Mouse (Mus musculus): Measurements from ENCODE around the gene Nosip. TPM values are rescaled to one million over a fixed set of nuclear protein-coding genes. Genes with fewer than 3 reads are reported as not detected.

The Nosip gene
- total RNA-seq, 2 experiments from 2014 or later: 46.3 to 54.2 TPM

Other genes starting within 250 kb of the Nosip start
Only the 30 nearest of the 36 such genes appear.
- gene Pnkp, start 205.3 kb upstream of the Nosip start, total RNA-seq (2015): 75.1 and 89.7 TPM in 2 replicates
- 109 and 129 TPM in 2 replicates for gene Pnkp, start 205.3 kb upstream of the Nosip start, total RNA-seq (2017)
- 21.3 and 29.0 TPM in 2 replicates for gene Ptov1, start 192.6 kb upstream of the Nosip start, total RNA-seq (2015)
- gene Ptov1, start 192.6 kb upstream of the Nosip start, total RNA-seq (2017): 5.9 and 8.7 TPM in 2 replicates
- 19.4 and 23.7 TPM in 2 replicates for gene Med25, start 169.7 kb upstream of the Nosip start, total RNA-seq (2015)
- 8.6 and 9.0 TPM in 2 replicates for gene Med25, start 169.7 kb upstream of the Nosip start, total RNA-seq (2017)
- 4.6 and 4.7 TPM in 2 replicates for gene Fuz, start 166.3 kb upstream of the Nosip start, total RNA-seq (2015)
- gene Fuz, start 166.3 kb upstream of the Nosip start, total RNA-seq (2017): 11.1 and 11.3 TPM in 2 replicates
- gene Ap2a1, start 132.9 kb upstream of the Nosip start, total RNA-seq (2015): 33.2 and 36.1 TPM in 2 replicates
- gene Ap2a1, start 132.9 kb upstream of the Nosip start, total RNA-seq (2017): 20.2 and 33.6 TPM in 2 replicates
- gene Tsks, start 119.2 kb upstream of the Nosip start, total RNA-seq (2015): not detected in 2 replicates
- gene Tsks, start 119.2 kb upstream of the Nosip start, total RNA-seq (2017): not detected in 2 replicates
- gene Cpt1c, start 87.6 kb upstream of the Nosip start, total RNA-seq (2015): not detected in 2 replicates
- 0.12 TPM in 1 of 2 replicates, not detected in the other for gene Cpt1c, start 87.6 kb upstream of the Nosip start, total RNA-seq (2017)
- 48.4 and 55.7 TPM in 2 replicates for gene Prmt1, start 75.9 kb upstream of the Nosip start, total RNA-seq (2015)
- 40.0 and 42.9 TPM in 2 replicates for gene Prmt1, start 75.9 kb upstream of the Nosip start, total RNA-seq (2017)
- 60.8 and 76.8 TPM in 2 replicates for gene Irf3, start 64.8 kb upstream of the Nosip start, total RNA-seq (2015)
- gene Irf3, start 64.8 kb upstream of the Nosip start, total RNA-seq (2017): 84.8 and 89.4 TPM in 2 replicates
- 16.8 and 18.7 TPM in 2 replicates for gene Bcl2l12, start 63.7 kb upstream of the Nosip start, total RNA-seq (2015)
- 14.1 and 17.7 TPM in 2 replicates for gene Bcl2l12, start 63.7 kb upstream of the Nosip start, total RNA-seq (2017)
- 22.2 and 23.0 TPM in 2 replicates for gene Scaf1, start 46.1 kb upstream of the Nosip start, total RNA-seq (2015)
- 9.6 and 12.2 TPM in 2 replicates for gene Scaf1, start 46.1 kb upstream of the Nosip start, total RNA-seq (2017)
- gene Rras, start 44.5 kb upstream of the Nosip start, total RNA-seq (2015): 77.1 and 78.6 TPM in 2 replicates
- 12.7 and 14.1 TPM in 2 replicates for gene Rras, start 44.5 kb upstream of the Nosip start, total RNA-seq (2017)
- gene Prr12, start 9.5 kb upstream of the Nosip start, total RNA-seq (2015): 15.4 and 16.3 TPM in 2 replicates
- 1.9 and 3.0 TPM in 2 replicates for gene Prr12, start 9.5 kb upstream of the Nosip start, total RNA-seq (2017)
- gene Prrg2, start 248 bp downstream of the Nosip start, total RNA-seq (2015): 6.6 and 8.9 TPM in 2 replicates
- 5.4 TPM in 2 replicates for gene Prrg2, start 248 bp downstream of the Nosip start, total RNA-seq (2017)
- gene Rcn3, start 29.8 kb downstream of the Nosip start, total RNA-seq (2015): 4.5 and 5.8 TPM in 2 replicates
- gene Rcn3, start 29.8 kb downstream of the Nosip start, total RNA-seq (2017): 7.8 and 18.1 TPM in 2 replicates
- gene Fcgrt, start 41.4 kb downstream of the Nosip start, total RNA-seq (2015): 22.0 and 22.5 TPM in 2 replicates
- 64.1 and 69.0 TPM in 2 replicates for gene Fcgrt, start 41.4 kb downstream of the Nosip start, total RNA-seq (2017)
- gene Rps11, start 62.0 kb downstream of the Nosip start, total RNA-seq (2015): 2,516 and 2,663 TPM in 2 replicates
- gene Rps11, start 62.0 kb downstream of the Nosip start, total RNA-seq (2017): 1,201 and 1,233 TPM in 2 replicates
- gene Rpl13a, start 66.3 kb downstream of the Nosip start, total RNA-seq (2015): 1,652 and 1,953 TPM in 2 replicates
- 2,014 and 2,240 TPM in 2 replicates for gene Rpl13a, start 66.3 kb downstream of the Nosip start, total RNA-seq (2017)
- not detected in 2 replicates for gene Gm45713, start 73.8 kb downstream of the Nosip start, total RNA-seq (2015)
- not detected in 2 replicates for gene Gm45713, start 73.8 kb downstream of the Nosip start, total RNA-seq (2017)
- gene Flt3l, start 74.0 kb downstream of the Nosip start, total RNA-seq (2015): 22.7 and 29.0 TPM in 2 replicates
- 17.4 and 17.6 TPM in 2 replicates for gene Flt3l, start 74.0 kb downstream of the Nosip start, total RNA-seq (2017)
- 131 and 132 TPM in 2 replicates for gene Pih1d1, start 91.9 kb downstream of the Nosip start, total RNA-seq (2015)
- gene Pih1d1, start 91.9 kb downstream of the Nosip start, total RNA-seq (2017): 43.9 and 51.4 TPM in 2 replicates
- gene Aldh16a1, start 92.2 kb downstream of the Nosip start, total RNA-seq (2015): 68.0 and 72.0 TPM in 2 replicates
- gene Aldh16a1, start 92.2 kb downstream of the Nosip start, total RNA-seq (2017): 26.9 and 33.7 TPM in 2 replicates
- gene Slc17a7, start 101.5 kb downstream of the Nosip start, total RNA-seq (2015): 0.18 TPM in 1 of 2 replicates, not detected in the other
- gene Slc17a7, start 101.5 kb downstream of the Nosip start, total RNA-seq (2017): not detected in 2 replicates
- not detected in 2 replicates for gene Gfy, start 117.1 kb downstream of the Nosip start, total RNA-seq (2015)
- not detected in 2 replicates for gene Gfy, start 117.1 kb downstream of the Nosip start, total RNA-seq (2017)
- gene Pth2, start 118.6 kb downstream of the Nosip start, total RNA-seq (2015): not detected in 2 replicates
- not detected in 2 replicates for gene Pth2, start 118.6 kb downstream of the Nosip start, total RNA-seq (2017)
- gene Ccdc155, start 142.5 kb downstream of the Nosip start, total RNA-seq (2015): not detected in 2 replicates
- not detected in 2 replicates for gene Ccdc155, start 142.5 kb downstream of the Nosip start, total RNA-seq (2017)
- gene Dkkl1, start 149.7 kb downstream of the Nosip start, total RNA-seq (2015): 1.0 and 1.6 TPM in 2 replicates
- gene Dkkl1, start 149.7 kb downstream of the Nosip start, total RNA-seq (2017): 1.1 and 5.0 TPM in 2 replicates
- 0.07 TPM in 1 of 2 replicates, not detected in the other for gene Tead2, start 153.3 kb downstream of the Nosip start, total RNA-seq (2015)
- not detected in 2 replicates for gene Tead2, start 153.3 kb downstream of the Nosip start, total RNA-seq (2017)
- 105 and 111 TPM in 2 replicates for gene Cd37, start 176.7 kb downstream of the Nosip start, total RNA-seq (2015)
- 67.9 and 74.9 TPM in 2 replicates for gene Cd37, start 176.7 kb downstream of the Nosip start, total RNA-seq (2017)
- not detected in 2 replicates for gene Slc6a16, start 178.7 kb downstream of the Nosip start, total RNA-seq (2015)
- gene Slc6a16, start 178.7 kb downstream of the Nosip start, total RNA-seq (2017): not detected in 2 replicates